Mouse (Mus musculus): ENCODE measurements at regions not wholly inside any gene's neighbourhood (a gene's known extent, or its start where the extent isn't known, plus 50 kb on each side); places are given as distances from the start of the nearest gene placed in this dataset.

GRCm38 (mm10) chr1:40950641-40951040 lies 145.2 kb downstream of the Tmem182 start:
- no peaks in the 10 kb centered on the region for H3K36me3 ChIP-seq (replicated peaks in 1 of 2; ENCODE audit: control insufficient read depth in 1 of 2, insufficient read depth in 1 of 2, low read length in 1 of 2)
- TF ChIP-seq MAX (IDR thresholded peaks at IDR 0.05; ENCODE audit: low read length) (no peak), CTCF (conservative IDR thresholded peaks at IDR 0.05 in 1 of 2, IDR thresholded peaks at IDR 0.05 in 1 of 2; ENCODE audit: low read depth in 2 of 2, low read length in 2 of 2) (no peak), MEF2A (IDR thresholded peaks at IDR 0.05; ENCODE audit: borderline replicate concordance, low read depth, low read length) (no peak), USF2 (conservative IDR thresholded peaks at IDR 0.05; ENCODE audit: low read depth, low read length) (no peak), EP300 (IDR thresholded peaks at IDR 0.05; ENCODE audit: low read length) (no peak), HCFC1 (IDR thresholded peaks at IDR 0.05; ENCODE audit: low read depth, low read length) (no peak), POLR2A (IDR thresholded peaks at IDR 0.05; ENCODE audit: low read depth, low read length) (no peak), ELF1 (IDR thresholded peaks at IDR 0.05; ENCODE audit: low read depth, low read length) (no peak), MXI1 (IDR thresholded peaks at IDR 0.05; ENCODE audit: low read depth, low read length) (no peak), RAD21 (IDR thresholded peaks at IDR 0.05; ENCODE audit: low read depth, low read length) (no peak), TCF12 (IDR thresholded peaks at IDR 0.05; ENCODE audit: low read depth, low read length) (no peak), TBP (conservative IDR thresholded peaks at IDR 0.05; ENCODE audit: low read depth, low read length) (no peak), POLR2AphosphoS2 (IDR thresholded peaks at IDR 0.05; ENCODE audit: low read depth, low read length) (no peak), SMC3 (IDR thresholded peaks at IDR 0.05; ENCODE audit: low read depth, low read length) (no peak), ZNF384 (IDR thresholded peaks at IDR 0.05; ENCODE audit: low read depth, low read length) (no peak), JUN (IDR thresholded peaks at IDR 0.05; ENCODE audit: insufficient read depth, low read depth, low read length) (no peak), UBTF (IDR thresholded peaks at IDR 0.05; ENCODE audit: low read depth, low read length) (no peak), SIN3A (IDR thresholded peaks at IDR 0.05; ENCODE audit: low read length) (no peak)
- no peaks in the 10 kb centered on the region for H3K79me2 ChIP-seq (replicated peaks; ENCODE audit: control insufficient read depth, extremely low read depth, insufficient read depth, poor library complexity, severe bottlenecking)
- no peak overlapping the region for H3K27ac ChIP-seq (ENCODE audit: insufficient read depth, low read depth)
- H3K4me2 ChIP-seq (ENCODE audit: insufficient read depth, low read depth, poor library complexity, severe bottlenecking), result no peak overlapping the region
- in situ Hi-C loops (cut with MboI; ENCODE audit: low pct_ligation_motif_present, low pct_unique_long_range_greater_than_20kb, low sequenced_read_pairs) (no loop called here), dilution Hi-C loops (cut with MboI; ENCODE audit: extremely low pct_ligation_motif_present, extremely low pct_unique_long_range_greater_than_20kb, low sequenced_read_pairs) (no loop called here)
- no peak for DNase-seq (ENCODE audit: extremely low read depth)
- no peak overlapping the region for H3K9ac ChIP-seq (ENCODE audit: insufficient read depth, low read depth)
- H3K9me3 ChIP-seq (replicated peaks; ENCODE audit: low read length), result peaks cover 66% of the 10 kb centered on the region
- no peaks in the 10 kb centered on the region for H3K27me3 ChIP-seq (replicated peaks)
- H3K4me1 ChIP-seq (ENCODE audit: control insufficient read depth in 1 of 2, insufficient read depth in 2 of 2), result no peaks in the 10 kb centered on the region
- H3K4me3 ChIP-seq (replicated peaks in 1 of 3; ENCODE audit: low read depth in 2 of 3, low read length in 2 of 3, poor library complexity in 1 of 3), result no peak overlapping the region

DNA sequence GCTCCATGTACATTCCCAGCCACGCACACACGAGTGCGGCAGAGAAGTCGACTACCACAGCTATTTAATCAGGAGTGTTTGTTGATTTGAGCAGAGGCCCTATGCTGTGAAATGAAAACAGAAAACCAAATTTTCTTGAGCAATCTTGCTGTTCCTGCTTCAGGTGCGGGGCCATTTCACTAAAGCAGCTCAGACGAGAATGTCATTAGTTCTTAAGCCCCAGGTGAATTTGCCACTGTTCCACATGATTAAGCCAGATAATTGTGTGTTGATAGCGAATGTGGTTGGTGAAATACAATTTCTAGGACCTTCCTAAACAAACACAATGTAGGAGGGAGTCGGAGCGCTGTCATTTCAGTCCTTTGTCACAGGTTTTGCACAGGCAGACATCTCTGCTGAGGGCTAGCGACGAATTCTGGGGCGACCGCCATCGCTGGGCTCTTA lies 149.3 kb downstream of the Tmem182 start:
- H3K36me3 ChIP-seq (replicated peaks in 1 of 2; ENCODE audit: control insufficient read depth in 1 of 2, insufficient read depth in 1 of 2, low read length in 1 of 2), result no peaks in the 10 kb centered on the region
- H3K27me3 ChIP-seq (replicated peaks), result no peaks in the 10 kb centered on the region
- no peaks in the 10 kb centered on the region for H3K4me1 ChIP-seq (ENCODE audit: control insufficient read depth in 1 of 2, insufficient read depth in 2 of 2)
- TF ChIP-seq MXI1 (IDR thresholded peaks at IDR 0.05; ENCODE audit: low read depth, low read length), result no peak
- no peak for TF ChIP-seq MAZ (IDR thresholded peaks at IDR 0.05; ENCODE audit: low read depth, low read length)
- TF ChIP-seq RAD21 (IDR thresholded peaks at IDR 0.05; ENCODE audit: low read depth, low read length), result no peak
- no peak for TF ChIP-seq NRF1 (IDR thresholded peaks at IDR 0.05; ENCODE audit: low read depth, low read length)
- no peak for TF ChIP-seq PAX5 (IDR thresholded peaks at IDR 0.05; ENCODE audit: low read length)
- no peak overlapping the region for H3K9ac ChIP-seq (ENCODE audit: insufficient read depth, low read depth)
- no peak overlapping the region for H3K27ac ChIP-seq (ENCODE audit: insufficient read depth, low read depth)
- no peak for DNase-seq (ENCODE audit: extremely low read depth)
- H3K4me2 ChIP-seq (ENCODE audit: insufficient read depth, low read depth, poor library complexity, severe bottlenecking), result no peak overlapping the region
- dilution Hi-C loops (cut with MboI; ENCODE audit: extremely low pct_ligation_motif_present, extremely low pct_unique_long_range_greater_than_20kb, low sequenced_read_pairs) (no loop called here), in situ Hi-C loops (cut with MboI; ENCODE audit: low pct_ligation_motif_present, low pct_unique_long_range_greater_than_20kb, low sequenced_read_pairs) (no loop called here)
- no peak overlapping the region for H3K4me3 ChIP-seq (replicated peaks in 1 of 3; ENCODE audit: low read depth in 2 of 3, low read length in 2 of 3, poor library complexity in 1 of 3)
- peaks cover 66% of the 10 kb centered on the region for H3K9me3 ChIP-seq (replicated peaks; ENCODE audit: low read length)
- H3K79me2 ChIP-seq (replicated peaks; ENCODE audit: control insufficient read depth, extremely low read depth, insufficient read depth, poor library complexity, severe bottlenecking), result no peaks in the 10 kb centered on the region
